Mouse (Mus musculus): ENCODE data around the gene Cd46. TPM values are rescaled to one million over a fixed set of nuclear protein-coding genes. Genes with fewer than 3 reads are reported as not detected.
A peak's percentile ranks its signal among the peaks of the same experiment; 100 is the strongest.

Gene Cd46
- polyA plus RNA-seq, 1 experiment from 2014 or later = 0.87 TPM

DNA sequence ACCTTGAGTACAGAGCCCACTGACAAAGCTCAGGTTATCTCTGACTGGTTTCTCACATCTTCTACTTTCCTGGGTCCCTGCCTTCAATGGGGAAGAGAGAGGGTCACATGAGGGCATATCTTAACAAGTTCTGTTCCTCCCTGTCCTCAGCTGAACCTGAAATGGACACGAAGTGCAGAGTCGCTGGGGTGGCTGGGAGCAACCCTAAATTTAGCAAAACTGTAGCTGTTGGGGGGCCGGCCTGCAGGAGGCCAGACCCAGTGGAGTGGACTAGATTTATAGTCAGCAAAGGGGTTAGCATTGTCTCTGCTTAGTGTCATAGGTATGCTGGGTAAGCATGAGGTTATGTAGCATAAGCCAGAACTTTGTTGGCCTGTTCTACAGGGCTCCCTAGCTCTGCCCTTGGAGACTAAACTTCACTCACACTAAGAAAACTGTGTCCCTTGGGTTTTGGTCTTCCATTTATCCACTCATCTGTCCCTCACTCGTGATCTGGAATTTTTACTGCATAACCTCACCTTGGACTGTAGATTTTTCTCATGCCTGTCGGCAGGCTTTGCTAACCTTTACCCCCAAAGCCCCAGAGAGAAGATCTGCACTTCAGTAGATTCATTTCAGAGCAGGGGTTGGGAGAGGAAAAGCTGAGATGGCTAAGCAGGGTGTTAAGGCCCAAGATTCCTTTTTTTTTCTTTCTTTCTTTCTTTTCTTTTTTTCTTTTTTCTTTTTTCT lies 99.3 kb downstream of the Cd46 start:
- Histone ChIP-seq H3K27ac (ENCODE audit: low read length) (no peak overlapping the region), H3K27me3 (ENCODE audit: control insufficient read depth, insufficient read depth, low read depth, low read length) (no peaks in the 10 kb centered on the region), H3K9ac (ENCODE audit: low read length) (no peak overlapping the region), H3K36me3 (ENCODE audit: control insufficient read depth, insufficient read depth, low read length) (no peaks in the 10 kb centered on the region), H3K9me3 (ENCODE audit: control insufficient read depth, low read length) (no peaks in the 10 kb centered on the region), H3K4me1 (replicated peaks; ENCODE audit: control insufficient read depth, insufficient read depth, low read length) (no peaks in the 10 kb centered on the region), H3K4me3 (ENCODE audit: low read length) (no peak overlapping the region), H3K4me2 (ENCODE audit: low read depth, low read length) (no peak overlapping the region)
- 57% methylated on average over 5 of the region's 5 CpGs for WGBS
- ATAC-seq (ENCODE audit: low read depth) = no peak

DNA sequence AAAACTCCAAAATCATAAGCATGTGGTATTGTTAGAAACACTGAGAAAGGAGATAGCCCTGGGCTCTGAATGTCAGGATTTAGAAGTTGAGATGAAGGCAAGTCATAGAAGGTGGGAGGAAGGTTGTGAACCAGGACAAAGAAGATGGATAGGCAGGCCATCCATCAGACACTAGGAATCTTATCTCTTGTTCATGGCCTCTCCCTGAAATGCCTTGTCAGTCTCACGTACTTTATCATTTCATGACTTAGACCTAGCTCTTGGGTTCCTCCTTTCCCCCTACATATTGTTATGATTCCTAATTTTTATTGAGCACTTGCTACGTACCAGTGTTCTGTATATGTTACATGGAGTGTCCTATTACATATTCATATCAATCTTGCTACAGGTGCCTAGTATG lies 100.4 kb downstream of the Cd46 start:
- Histone ChIP-seq H3K4me2 (ENCODE audit: low read depth, low read length) (no peak overlapping the region), H3K27ac (ENCODE audit: low read length) (no peak overlapping the region), H3K4me1 (replicated peaks; ENCODE audit: control insufficient read depth, insufficient read depth, low read length) (no peaks in the 10 kb centered on the region), H3K36me3 (ENCODE audit: control insufficient read depth, insufficient read depth, low read length) (no peaks in the 10 kb centered on the region), H3K4me3 (ENCODE audit: low read length) (no peak overlapping the region), H3K9ac (ENCODE audit: low read length) (no peak overlapping the region), H3K27me3 (ENCODE audit: control insufficient read depth, insufficient read depth, low read depth, low read length) (no peaks in the 10 kb centered on the region), H3K9me3 (ENCODE audit: control insufficient read depth, low read length) (no peaks in the 10 kb centered on the region)
- 57% methylated on average over 2 of the region's 2 CpGs for whole genome bisulfite sequencing
- ATAC-seq (ENCODE audit: low read depth) = no peak

DNA sequence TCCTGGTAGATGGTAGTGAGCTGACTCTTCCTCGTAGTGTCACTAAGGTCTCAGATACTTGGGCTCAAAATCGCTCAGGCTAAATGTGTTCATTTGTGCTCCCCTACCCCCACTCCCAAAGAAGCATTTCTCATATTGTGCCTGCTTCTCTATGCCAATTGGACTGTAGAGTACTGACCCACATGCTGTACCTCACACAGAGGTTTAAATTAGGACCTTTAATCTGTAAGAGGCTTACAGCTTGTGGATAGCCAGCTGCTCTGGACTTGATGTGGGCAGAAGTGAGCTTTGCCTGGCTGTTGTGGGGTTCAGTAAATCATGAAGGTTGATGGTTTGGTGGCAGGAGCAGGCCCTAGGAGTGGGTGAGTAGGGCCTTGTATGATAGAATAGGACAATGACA lies 101.1 kb downstream of the Cd46 start:
- 88% methylated on average over 2 of the region's 2 CpGs for WGBS
- no peak overlapping the region for H3K9ac ChIP-seq (ENCODE audit: low read length)
- no peak for ATAC-seq (ENCODE audit: low read depth)
- H3K36me3 ChIP-seq (ENCODE audit: control insufficient read depth, insufficient read depth, low read length) = no peaks in the 10 kb centered on the region
- H3K4me3 ChIP-seq (ENCODE audit: low read length) = no peak overlapping the region
- no peak overlapping the region for H3K27ac ChIP-seq (ENCODE audit: low read length)
- H3K27me3 ChIP-seq (ENCODE audit: control insufficient read depth, insufficient read depth, low read depth, low read length) = no peaks in the 10 kb centered on the region
- H3K4me1 ChIP-seq (replicated peaks; ENCODE audit: control insufficient read depth, insufficient read depth, low read length) = no peaks in the 10 kb centered on the region
- H3K4me2 ChIP-seq (ENCODE audit: low read depth, low read length) = no peak overlapping the region
- no peaks in the 10 kb centered on the region for H3K9me3 ChIP-seq (ENCODE audit: control insufficient read depth, low read length)

DNA sequence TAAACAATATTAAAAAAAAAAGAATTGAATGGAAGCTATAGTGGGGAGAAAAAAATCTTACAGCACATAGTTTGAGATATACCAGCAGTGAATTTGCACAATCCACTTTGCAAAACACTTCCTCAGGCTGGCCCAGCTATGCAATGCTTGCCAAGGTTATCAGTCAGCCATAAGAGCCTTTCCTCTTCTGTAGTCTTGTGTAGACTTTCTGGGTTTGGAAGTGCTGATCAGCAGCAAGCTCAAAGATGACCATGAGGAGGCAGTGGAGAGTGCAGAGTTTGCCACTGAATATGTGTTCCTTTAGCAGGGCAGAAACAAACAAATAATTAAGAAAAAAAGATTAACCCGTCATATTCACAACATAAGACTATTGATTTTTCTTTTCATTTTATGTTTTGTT lies 103.0 kb downstream of the Cd46 start:
- H3K27me3 ChIP-seq (ENCODE audit: control insufficient read depth, insufficient read depth, low read depth, low read length) = no peaks in the 10 kb centered on the region
- H3K9ac ChIP-seq (ENCODE audit: low read length) = no peak overlapping the region
- H3K9me3 ChIP-seq (ENCODE audit: control insufficient read depth, low read length) = no peaks in the 10 kb centered on the region
- no peaks in the 10 kb centered on the region for H3K4me1 ChIP-seq (replicated peaks; ENCODE audit: control insufficient read depth, insufficient read depth, low read length)
- no peak overlapping the region for H3K4me2 ChIP-seq (ENCODE audit: low read depth, low read length)
- no peak overlapping the region for H3K27ac ChIP-seq (ENCODE audit: low read length)
- no peak for ATAC-seq (ENCODE audit: low read depth)
- 83% methylated on average over 1 of the region's 1 CpGs for WGBS
- no peak overlapping the region for H3K4me3 ChIP-seq (ENCODE audit: low read length)
- no peaks in the 10 kb centered on the region for H3K36me3 ChIP-seq (ENCODE audit: control insufficient read depth, insufficient read depth, low read length)

MicroRNAs within 50 kb of the gene (microRNA counts, 519-probe panel; counts per million panel counts)
- 3,071 counts per million, percentile 59 among the panel's probes with 10 or more counts for microRNA mmu-miR-29b
- microRNA mmu-miR-29c = 3,520 counts per million, percentile 70 among the panel's probes with 10 or more counts

Small RNAs within 50 kb of the gene (microRNA-seq; reads per million reads assigned to microRNA genes)
- 1.8 reads per million for gene Mir29b-2
- 70.3 reads per million, percentile 46 among the genes with 10 or more reads in this experiment for gene Mir29c

Other genes starting within 250 kb of the Cd46 start
- 205 and 212 TPM in 2 replicates for gene Cd34, start 153.4 kb downstream of the Cd46 start, polyA plus RNA-seq (2015; fragmentation: Nextera tagmentation; extraction: Ambion mirVana)
- gene Cr1l, start 39.3 kb upstream of the Cd46 start, polyA plus RNA-seq (2015; fragmentation: Nextera tagmentation; extraction: Ambion mirVana) = 71.5 and 81.4 TPM in 2 replicates
- gene Cr2, start 84.5 kb upstream of the Cd46 start, polyA plus RNA-seq (2015; fragmentation: Nextera tagmentation; extraction: Ambion mirVana) = 0.23 and 0.28 TPM in 2 replicates

Measured in lung, embryonic 16.5 days (tissue).